Mouse (Mus musculus): ENCODE measurements around the gene Tspo. TPM values are rescaled to one million over a fixed set of nuclear protein-coding genes. Genes with fewer than 3 reads are reported as not detected.

The Tspo gene
- polyA plus RNA-seq, 1 experiment from 2014 or later = 13.1 TPM

GRCm38 (mm10) chr15:83572132-83572531 lies 8.7 kb downstream of the Tspo start:
- Histone ChIP-seq H3K4me3 (no peak overlapping the region), H3K4me2 (no peak overlapping the region), H3K27me3 (no peaks in the 10 kb centered on the region), H3K27ac (no peak overlapping the region), H3K4me1 (replicated peaks) (no peaks in the 10 kb centered on the region), H3K9me3 (no peaks in the 10 kb centered on the region), H3K36me3 (peaks cover 33% of the 10 kb centered on the region), H3K9ac (no peak overlapping the region)
- no peak for ATAC-seq (ENCODE audit: low FRiP score)
- WGBS = 88% methylated on average over 4 of the region's 4 CpGs

GRCm38 (mm10) chr15:83573606-83574005 lies 10.2 kb downstream of the Tspo start:
- Histone ChIP-seq H3K27me3 (no peaks in the 10 kb centered on the region), H3K36me3 (peaks cover 48% of the 10 kb centered on the region), H3K9ac (no peak overlapping the region), H3K9me3 (no peaks in the 10 kb centered on the region), H3K4me2 (no peak overlapping the region), H3K27ac (no peak overlapping the region), H3K4me1 (replicated peaks) (no peaks in the 10 kb centered on the region), H3K4me3 (no peak overlapping the region)
- no peak for ATAC-seq (ENCODE audit: low FRiP score)
- WGBS = 97% methylated on average over 12 of the region's 12 CpGs

GRCm38 (mm10) chr15:83574731-83575351 lies 11.4 kb downstream of the Tspo start:
- Histone ChIP-seq H3K4me2 (no peak overlapping the region), H3K4me3 (no peak overlapping the region), H3K27ac (no peak overlapping the region), H3K27me3 (no peaks in the 10 kb centered on the region), H3K9me3 (no peaks in the 10 kb centered on the region), H3K4me1 (replicated peaks) (no peaks in the 10 kb centered on the region), H3K9ac (no peak overlapping the region), H3K36me3 (peaks cover 59% of the 10 kb centered on the region)
- WGBS = 92% methylated on average over 6 of the region's 6 CpGs
- no peak for ATAC-seq (ENCODE audit: low FRiP score)

- no peak overlapping the region for H3K4me3 ChIP-seq
- peaks cover 66% of the 10 kb centered on the region for H3K36me3 ChIP-seq
- no peak for ATAC-seq (ENCODE audit: low FRiP score)
- H3K4me1 ChIP-seq (replicated peaks) = no peaks in the 10 kb centered on the region
- H3K27ac ChIP-seq = no peak overlapping the region
- H3K4me2 ChIP-seq = no peak overlapping the region
- WGBS = 95% methylated on average over 8 of the region's 8 CpGs
- H3K9me3 ChIP-seq = no peaks in the 10 kb centered on the region
- no peaks in the 10 kb centered on the region for H3K27me3 ChIP-seq
- no peak overlapping the region for H3K9ac ChIP-seq
These were observed 12.2 kb downstream of the Tspo start for GRCm38 (mm10) chr15:83575543-83575942.

DNA sequence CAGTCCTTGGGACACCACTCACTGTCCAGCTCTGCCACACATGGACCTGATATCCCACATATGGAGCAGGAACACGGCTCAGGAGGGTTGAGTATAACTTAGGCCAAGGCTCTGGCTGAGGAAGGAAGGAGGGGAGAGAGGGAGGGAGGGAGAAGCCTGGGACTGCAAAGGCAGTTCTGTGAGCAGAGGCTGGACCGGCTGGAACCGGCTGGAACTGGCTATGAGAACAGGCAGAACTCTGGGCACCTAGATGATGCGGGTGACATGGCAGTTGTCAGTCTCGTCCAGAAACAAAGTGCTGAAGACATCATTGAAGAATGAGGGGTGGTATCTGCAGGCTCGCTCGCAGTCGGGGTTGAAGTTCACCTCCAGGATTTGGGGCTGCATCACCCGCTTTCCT lies 13.3 kb downstream of the Tspo start:
- H3K27ac ChIP-seq = no peak overlapping the region
- no peak overlapping the region for H3K9ac ChIP-seq
- 93% methylated on average over 9 of the region's 9 CpGs for WGBS
- ATAC-seq (ENCODE audit: low FRiP score) = no peak
- no peaks in the 10 kb centered on the region for H3K27me3 ChIP-seq
- H3K9me3 ChIP-seq = no peaks in the 10 kb centered on the region
- peaks cover 77% of the 10 kb centered on the region for H3K36me3 ChIP-seq
- H3K4me3 ChIP-seq = no peak overlapping the region
- no peak overlapping the region for H3K4me2 ChIP-seq
- H3K4me1 ChIP-seq (replicated peaks) = no peaks in the 10 kb centered on the region

GRCm38 (mm10) chr15:83582931-83583330 lies 19.5 kb downstream of the Tspo start:
- WGBS = 86% methylated on average over 4 of the region's 4 CpGs
- Histone ChIP-seq H3K36me3 (peaks cover 96% of the 10 kb centered on the region), H3K27ac (no peak overlapping the region), H3K27me3 (no peaks in the 10 kb centered on the region), H3K4me3 (no peak overlapping the region), H3K9ac (no peak overlapping the region), H3K4me2 (no peak overlapping the region), H3K9me3 (peaks cover 7% of the 10 kb centered on the region), H3K4me1 (replicated peaks) (no peaks in the 10 kb centered on the region)
- no peak for ATAC-seq (ENCODE audit: low FRiP score)

DNA sequence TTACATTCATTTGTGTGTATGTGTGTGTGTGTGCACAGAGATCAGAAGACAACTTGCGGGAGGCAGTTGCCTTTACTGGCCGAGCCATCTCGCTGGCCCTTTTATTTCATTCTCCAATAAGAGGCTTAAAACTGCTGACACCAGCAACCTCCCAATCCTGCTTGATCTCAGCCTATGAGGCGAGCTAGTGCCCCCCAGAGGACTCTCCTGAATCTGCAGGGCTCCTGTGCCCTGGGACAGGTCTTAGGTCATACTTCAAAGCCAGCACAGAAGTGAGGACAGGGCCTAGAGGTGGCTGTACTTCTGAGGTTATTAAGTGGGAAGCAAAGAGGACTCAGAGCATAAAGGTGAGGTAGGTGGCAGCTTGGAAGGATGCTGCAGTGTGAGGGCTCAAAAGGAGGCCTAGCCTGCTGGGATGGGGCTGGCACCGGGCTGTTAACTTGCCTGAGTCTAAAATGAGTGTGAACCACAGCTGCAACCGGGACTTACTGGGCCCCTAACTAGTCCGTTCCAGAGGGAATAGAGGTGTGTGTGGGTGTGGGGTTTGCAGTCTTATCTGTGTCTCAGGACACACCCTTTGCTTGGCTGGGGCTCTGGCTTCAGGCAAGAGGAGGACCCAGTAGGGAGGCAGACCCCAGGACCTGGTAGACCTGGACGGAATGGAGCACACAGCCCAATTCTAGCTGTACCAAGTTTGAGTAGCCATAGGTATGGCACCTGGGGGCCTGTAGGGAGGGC lies 20.2 kb downstream of the Tspo start:
- no peak overlapping the region for H3K4me3 ChIP-seq
- H3K27me3 ChIP-seq = no peaks in the 10 kb centered on the region
- ATAC-seq (ENCODE audit: low FRiP score) = no peak
- no peak overlapping the region for H3K9ac ChIP-seq
- H3K36me3 ChIP-seq = peaks cover 95% of the 10 kb centered on the region
- H3K27ac ChIP-seq = no peak overlapping the region
- no peak overlapping the region for H3K4me2 ChIP-seq
- H3K9me3 ChIP-seq = peaks cover 7% of the 10 kb centered on the region
- WGBS = 78% methylated on average over 8 of the region's 8 CpGs
- no peaks in the 10 kb centered on the region for H3K4me1 ChIP-seq (replicated peaks)

DNA sequence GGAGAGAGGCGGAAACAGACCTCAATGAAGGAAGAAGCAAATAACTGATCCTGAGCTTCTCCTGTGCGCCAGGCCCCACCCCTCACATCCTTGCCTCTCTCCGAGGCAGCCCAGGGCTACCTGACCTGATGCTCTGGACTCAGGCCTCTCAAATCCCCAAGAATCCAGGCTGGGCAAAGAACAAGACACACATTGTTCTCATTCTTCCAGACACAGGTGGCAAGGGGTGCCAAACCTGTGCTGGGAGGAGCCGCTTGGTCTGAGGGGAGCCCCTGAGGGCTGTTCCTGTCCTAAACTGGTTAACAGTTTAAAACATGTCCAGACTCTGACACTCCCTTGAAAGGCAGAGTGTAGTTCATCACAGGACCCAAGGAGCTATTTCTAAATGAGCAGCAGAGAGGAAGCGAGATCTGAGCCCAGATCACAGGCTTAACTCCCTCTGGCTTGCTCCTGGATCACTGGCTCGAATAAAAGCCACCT lies 21.4 kb downstream of the Tspo start:
- ATAC-seq (ENCODE audit: low FRiP score) = no peak
- WGBS = 87% methylated on average over 6 of the region's 6 CpGs
- Histone ChIP-seq H3K9ac (no peak overlapping the region), H3K36me3 (peaks cover 90% of the 10 kb centered on the region), H3K4me2 (no peak overlapping the region), H3K9me3 (peaks cover 7% of the 10 kb centered on the region), H3K27me3 (no peaks in the 10 kb centered on the region), H3K27ac (no peak overlapping the region), H3K4me3 (no peak overlapping the region), H3K4me1 (replicated peaks) (no peaks in the 10 kb centered on the region)

DNA sequence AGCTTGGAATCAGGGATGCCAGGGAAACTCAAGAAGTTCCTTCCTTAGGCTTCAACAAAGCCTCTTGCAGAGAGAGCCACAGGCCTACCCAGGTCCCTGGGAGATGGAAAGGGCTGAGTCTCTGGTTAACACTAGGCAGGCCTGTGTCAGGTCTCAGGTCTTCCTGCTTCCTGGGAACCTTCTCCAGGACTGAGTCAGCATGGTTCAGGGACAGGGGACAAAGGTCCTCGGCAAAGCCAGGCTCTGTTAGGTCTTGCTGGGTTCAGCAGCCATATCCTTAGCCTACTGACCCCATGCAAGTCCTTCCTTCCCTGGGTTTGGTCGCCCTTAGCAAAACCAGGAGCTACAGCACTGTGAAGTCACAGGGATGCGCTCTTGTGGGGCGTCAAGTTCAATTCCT lies 27.4 kb downstream of the Tspo start:
- no peak overlapping the region for H3K9ac ChIP-seq
- H3K27ac ChIP-seq = no peak overlapping the region
- peaks cover 37% of the 10 kb centered on the region for H3K4me1 ChIP-seq (replicated peaks)
- H3K4me2 ChIP-seq = no peak overlapping the region
- peaks cover 7% of the 10 kb centered on the region for H3K9me3 ChIP-seq
- H3K4me3 ChIP-seq = no peak overlapping the region
- H3K36me3 ChIP-seq = peaks cover 41% of the 10 kb centered on the region
- ATAC-seq (ENCODE audit: low FRiP score) = no peak
- no peaks in the 10 kb centered on the region for H3K27me3 ChIP-seq
- WGBS = 94% methylated on average over 4 of the region's 4 CpGs

DNA sequence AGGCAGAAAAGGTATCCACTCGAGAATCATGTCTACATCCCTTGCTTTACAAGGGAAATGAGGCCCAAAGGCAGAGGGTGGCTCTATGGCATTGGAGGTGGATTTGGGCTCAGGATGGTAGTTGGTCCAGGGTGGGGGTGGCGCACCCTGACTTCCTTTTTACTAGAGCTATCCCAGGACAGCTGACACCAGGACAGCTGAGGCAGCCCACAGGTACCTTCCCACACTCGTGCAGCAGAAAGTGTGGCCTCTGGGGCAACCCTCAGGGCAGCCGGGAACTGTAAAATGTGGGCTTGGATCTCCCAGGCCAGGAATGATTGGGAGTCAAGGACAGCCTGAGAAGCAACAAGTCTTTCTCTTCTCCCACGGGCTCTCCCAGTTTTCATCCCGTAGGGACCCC lies 28.4 kb downstream of the Tspo start:
- 89% methylated on average over 6 of the region's 6 CpGs for WGBS
- ATAC-seq (ENCODE audit: low FRiP score) = no peak
- H3K27me3 ChIP-seq = no peaks in the 10 kb centered on the region
- no peak overlapping the region for H3K4me2 ChIP-seq
- H3K4me1 ChIP-seq (replicated peaks) = peaks cover 37% of the 10 kb centered on the region
- H3K9ac ChIP-seq = no peak overlapping the region
- H3K9me3 ChIP-seq = no peaks in the 10 kb centered on the region
- no peak overlapping the region for H3K4me3 ChIP-seq
- no peak overlapping the region for H3K27ac ChIP-seq
- H3K36me3 ChIP-seq = peaks cover 32% of the 10 kb centered on the region

DNA sequence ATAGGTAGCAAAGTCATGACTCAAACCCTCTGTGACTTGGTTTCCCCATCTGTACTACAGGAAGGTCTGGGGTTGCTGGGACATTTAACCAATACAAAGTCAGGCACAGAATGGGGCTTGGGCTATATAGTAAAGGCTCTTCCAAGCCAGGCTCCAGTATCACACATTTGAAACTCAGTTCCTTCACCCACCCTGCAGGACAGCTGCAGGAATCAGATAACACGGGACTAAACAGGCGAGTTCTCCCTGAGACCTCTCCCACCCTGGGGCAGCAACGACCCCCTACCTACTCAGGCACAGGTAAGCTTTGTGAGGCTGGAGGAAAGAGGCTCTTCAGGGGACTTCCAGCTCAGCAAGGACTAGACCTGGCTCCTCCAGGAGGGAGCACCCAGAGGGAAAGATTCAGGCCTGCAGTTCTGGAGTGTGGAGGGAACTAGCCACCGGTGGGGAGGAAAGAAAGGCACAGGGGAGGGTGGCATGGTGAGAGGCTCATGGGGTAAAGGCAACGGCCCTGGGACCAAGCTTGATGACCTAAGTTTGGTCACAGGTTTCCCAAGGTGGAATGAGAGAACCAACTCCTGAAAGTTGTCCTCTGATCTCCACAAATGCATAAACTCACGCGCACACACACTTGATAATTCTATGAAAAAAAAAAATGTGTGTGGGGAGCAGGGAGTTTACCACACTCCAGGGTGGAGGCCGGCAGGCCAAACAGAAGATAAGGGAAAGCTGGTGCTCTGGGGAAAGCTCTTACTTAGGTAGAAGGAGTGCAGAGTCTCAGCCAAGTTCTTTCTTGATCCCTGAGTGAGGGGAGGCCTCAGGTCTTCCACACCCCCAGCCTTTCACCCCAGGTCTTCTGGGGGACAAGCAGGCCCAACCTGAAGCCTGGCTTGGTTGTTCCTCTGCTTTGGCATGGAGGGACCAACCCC lies 29.1 kb downstream of the Tspo start:
- Histone ChIP-seq H3K4me2 (peak overlapping the region; percentile 82), H3K27ac (no peak overlapping the region), H3K27me3 (no peaks in the 10 kb centered on the region), H3K4me3 (no peak overlapping the region), H3K36me3 (peaks cover 24% of the 10 kb centered on the region), H3K9ac (peak overlapping the region; percentile 85), H3K9me3 (no peaks in the 10 kb centered on the region), H3K4me1 (replicated peaks) (peaks cover 37% of the 10 kb centered on the region)
- WGBS = 85% methylated on average over 8 of the region's 8 CpGs
- ATAC-seq (ENCODE audit: low FRiP score) = no peak

DNA sequence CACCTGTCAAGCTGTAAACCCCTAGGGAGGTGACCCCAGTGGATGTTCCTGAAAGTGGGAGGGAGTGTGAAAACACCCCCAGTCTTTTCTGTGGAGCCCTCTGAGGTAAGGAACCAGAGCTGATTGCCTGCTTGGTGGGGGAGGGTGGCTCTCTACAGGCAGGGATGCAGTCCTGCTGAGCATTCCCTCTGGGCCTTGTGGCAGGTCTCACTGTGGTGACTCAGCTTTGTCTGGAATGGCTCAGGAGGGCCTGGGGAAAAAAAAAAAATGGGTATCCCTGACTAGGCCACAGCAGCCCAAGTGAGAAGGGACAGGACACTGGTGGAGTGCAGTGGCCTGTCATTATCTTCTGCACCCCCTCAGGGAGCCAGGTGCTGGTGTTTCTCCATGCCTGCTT lies 29.8 kb downstream of the Tspo start:
- Histone ChIP-seq H3K9ac (peak overlapping the region; percentile 85), H3K4me1 (replicated peaks) (peaks cover 37% of the 10 kb centered on the region), H3K27me3 (no peaks in the 10 kb centered on the region), H3K9me3 (no peaks in the 10 kb centered on the region), H3K36me3 (peaks cover 21% of the 10 kb centered on the region), H3K4me2 (peak overlapping the region; percentile 82), H3K27ac (no peak overlapping the region), H3K4me3 (peak overlapping the region; percentile 81)
- ATAC-seq (ENCODE audit: low FRiP score) = no peak
